Mouse (Mus musculus) right cerebral cortex, postnatal 25 days (tissue): ENCODE measurements at regions not wholly inside any gene's neighbourhood (a gene's known extent, or its start where the extent isn't known, plus 50 kb on each side); places are given as distances from the start of the nearest gene placed in this dataset.

Source experiments
- DNase-seq: peaks from one replicate; pipeline ENCODE4 v3.0.0; 2022

DNA sequence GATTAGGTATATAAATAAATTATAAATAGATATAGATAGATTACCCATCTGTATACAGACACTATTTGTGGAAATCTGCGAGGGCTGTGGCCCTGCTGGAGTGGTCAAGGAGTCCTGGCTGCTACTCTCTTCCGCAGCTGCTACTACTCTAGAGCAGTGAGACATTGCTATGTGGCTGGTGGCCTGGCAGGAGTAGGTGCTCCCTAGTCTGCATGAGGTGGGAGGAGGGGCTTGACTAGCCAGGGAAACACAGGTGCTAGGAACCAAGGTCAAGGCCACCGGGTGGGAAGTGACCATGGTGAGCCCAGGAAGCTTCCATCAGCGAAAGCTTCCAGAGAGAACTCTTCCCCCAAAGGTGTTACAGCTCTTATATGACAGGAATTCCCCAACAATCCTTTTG is 100.3 kb downstream of the Dyrk2 start:
- DNase-seq: no peak

GRCm38 (mm10) chr10:118778656-118779055 is 91.4 kb downstream of the Dyrk2 start:
- DNase-seq: no peak

DNA sequence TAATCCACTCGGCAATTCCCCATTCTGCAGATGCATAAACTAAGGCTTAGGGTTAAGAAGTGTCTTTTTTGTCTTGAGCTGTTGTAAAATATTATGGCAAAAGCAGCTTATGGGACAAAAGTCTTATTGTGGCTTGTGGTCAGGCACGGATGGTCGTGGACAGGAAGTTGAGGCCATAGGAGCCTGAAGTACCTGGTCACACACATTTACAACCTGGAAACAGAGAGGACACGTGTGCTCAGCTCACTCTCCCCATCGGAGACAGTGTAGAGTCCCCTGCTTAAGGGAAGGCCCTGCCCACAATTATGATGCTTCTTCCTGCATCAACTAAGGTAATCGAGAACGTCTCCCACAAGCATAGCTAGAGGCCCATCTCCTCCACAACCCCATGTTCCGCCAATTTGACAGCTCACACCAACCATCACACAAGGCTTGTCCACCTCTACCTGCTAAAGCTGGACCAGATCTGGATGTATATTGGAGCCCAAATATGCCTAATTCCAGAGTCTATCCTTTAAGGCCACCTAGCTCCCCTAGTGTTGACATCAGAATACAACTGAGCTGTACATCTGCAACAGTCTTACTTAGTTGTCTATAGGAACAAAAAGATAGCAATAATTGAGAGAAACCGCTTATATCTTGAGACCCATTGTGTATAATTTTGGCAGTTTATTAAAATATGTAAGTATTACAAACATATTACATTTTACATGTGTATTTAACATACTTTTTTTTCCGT is 89.0 kb downstream of the Dyrk2 start:
- no peak for DNase-seq

DNA sequence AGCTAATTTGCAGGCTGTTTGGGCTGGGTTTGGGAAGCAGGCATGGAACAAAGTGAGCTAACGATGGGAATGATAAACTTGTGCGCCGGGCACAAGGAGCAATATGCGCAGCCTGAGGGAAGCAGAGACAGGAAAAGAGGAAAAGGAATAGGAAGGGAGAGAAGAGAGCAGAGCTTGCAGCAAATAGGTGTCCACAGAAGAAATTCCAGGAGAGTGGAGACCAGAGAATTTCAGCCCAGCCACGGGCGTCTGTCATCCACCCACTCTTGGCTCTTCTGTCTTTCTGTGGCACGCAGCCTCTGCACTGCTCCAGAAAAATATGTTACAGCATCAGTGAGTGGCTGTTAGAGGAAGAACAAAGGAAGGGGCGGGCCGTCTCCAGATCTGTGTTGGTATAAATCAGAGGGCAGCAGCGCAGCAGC is 88.2 kb downstream of the Dyrk2 start:
- peak; percentile 41 for DNase-seq

DNA sequence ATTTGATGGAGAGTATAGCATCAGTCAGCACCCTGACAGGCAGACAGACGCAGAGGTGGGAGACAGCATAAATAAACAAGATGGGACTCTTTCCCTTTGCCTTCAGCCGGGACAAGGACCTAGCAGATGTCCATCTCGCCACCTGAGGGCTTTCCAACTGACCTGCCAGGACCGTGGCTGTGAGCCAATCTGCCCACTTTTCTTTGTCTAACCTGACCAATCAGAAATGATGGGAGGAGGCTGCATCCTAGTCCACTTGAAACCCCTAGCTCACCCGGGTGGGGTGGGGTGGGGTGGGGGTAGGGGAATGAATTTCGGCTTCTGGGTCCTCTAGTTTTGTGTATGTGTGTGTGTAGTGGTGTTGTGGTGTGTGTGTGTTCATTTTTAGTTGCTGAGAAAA is 87.4 kb downstream of the Dyrk2 start:
- DNase-seq: no peak

- DNase-seq: no peak
Measured at GRCm38 (mm10) chr10:118787280-118787690, 82.7 kb downstream of the Dyrk2 start.

GRCm38 (mm10) chr10:118792352-118793100 is 77.5 kb downstream of the Dyrk2 start:
- DNase-seq: no peak

- no peak for DNase-seq
Measured at GRCm38 (mm10) chr10:118793794-118794193, 76.2 kb downstream of the Dyrk2 start.

DNA sequence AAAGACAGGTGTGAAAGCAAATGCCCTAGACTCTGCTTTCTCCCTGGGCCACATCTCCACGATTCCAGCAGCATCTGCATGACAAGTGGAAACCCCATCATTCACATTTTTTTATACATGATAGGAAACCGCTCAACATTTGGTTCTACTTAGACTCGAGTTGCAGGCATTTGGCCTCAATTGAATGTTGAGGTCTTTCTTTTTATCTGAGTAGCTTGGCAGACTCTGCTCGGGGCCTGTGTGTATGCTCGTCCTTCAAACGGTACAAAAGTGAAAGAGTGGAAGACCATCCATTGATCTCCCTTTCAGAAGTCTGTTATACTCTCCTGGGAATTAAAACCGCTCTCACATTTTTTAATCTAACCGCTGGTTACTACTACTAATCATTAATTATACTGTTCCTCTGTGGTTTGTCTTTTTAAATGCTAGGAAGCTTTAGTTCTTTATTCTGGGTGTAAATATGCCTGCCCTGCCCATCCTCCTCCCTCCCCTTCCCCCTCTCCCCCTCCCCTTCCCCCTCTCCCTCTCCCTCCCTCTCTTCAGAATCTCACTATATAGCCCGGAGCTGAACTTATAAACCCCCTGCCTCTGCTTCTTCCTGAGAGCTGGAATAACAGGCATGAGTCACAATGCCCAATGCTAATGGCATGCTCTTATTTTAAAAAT is 75.5 kb downstream of the Dyrk2 start:
- DNase-seq: no peak

DNA sequence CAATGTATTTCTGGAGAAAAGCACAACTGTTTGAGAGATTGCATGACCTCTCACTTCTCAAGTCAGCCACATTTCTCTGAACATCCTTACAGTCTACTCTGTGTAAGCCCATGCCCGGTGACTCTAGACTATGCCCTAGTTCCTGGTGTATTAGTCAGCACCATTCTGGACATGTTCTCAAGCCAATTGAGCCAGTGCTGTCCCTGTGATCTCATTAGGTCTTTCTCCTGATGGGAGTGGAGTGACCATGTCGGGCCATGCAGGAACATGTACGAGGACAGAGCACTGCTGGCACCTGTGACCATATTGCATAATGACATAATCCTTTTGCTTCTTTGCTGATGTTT is 75.0 kb downstream of the Dyrk2 start:
- DNase-seq: no peak

DNA sequence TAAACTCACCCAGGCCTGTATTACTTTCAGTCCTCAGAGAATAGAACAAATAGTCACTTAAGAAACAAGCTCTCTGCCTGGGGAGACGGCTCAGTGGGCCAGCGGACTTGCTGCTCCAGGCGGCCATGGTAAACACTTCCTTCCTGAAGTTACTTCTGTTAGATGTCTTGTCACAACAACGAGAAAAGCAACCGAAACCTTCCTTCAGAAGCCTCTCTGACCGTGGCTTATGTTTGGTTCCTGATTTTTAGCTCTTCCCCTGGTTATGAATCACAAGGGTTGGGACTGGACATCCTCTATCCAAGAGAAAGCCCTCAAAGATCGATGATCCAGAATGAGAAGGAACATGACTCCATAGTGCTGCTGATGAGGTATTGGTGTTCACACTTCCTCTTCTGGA is 73.5 kb downstream of the Dyrk2 start:
- DNase-seq: no peak

- no peak for DNase-seq
Measured at GRCm38 (mm10) chr10:118797256-118797655, 72.8 kb downstream of the Dyrk2 start.

- no peak for DNase-seq
Measured at GRCm38 (mm10) chr10:118799767-118800166, 70.2 kb downstream of the Dyrk2 start.

GRCm38 (mm10) chr10:118803922-118804557 is 66.0 kb downstream of the Dyrk2 start:
- DNase-seq: no peak

GRCm38 (mm10) chr10:118804574-118804973 is 65.4 kb downstream of the Dyrk2 start:
- no peak for DNase-seq
